Mouse (Mus musculus) lung, postnatal 14 days (tissue): Measurements from ENCODE around the gene Rnd2.
"Not testable (repeated sequence)": the region's sequence is repeated elsewhere in the genome, so short reads cannot be mapped to it uniquely, and the experiment has no call there.

Experiments used
- DNase-seq: peaks from one replicate; pipeline ENCODE4 v3.0.0; 2021

Gene Rnd2

DNA sequence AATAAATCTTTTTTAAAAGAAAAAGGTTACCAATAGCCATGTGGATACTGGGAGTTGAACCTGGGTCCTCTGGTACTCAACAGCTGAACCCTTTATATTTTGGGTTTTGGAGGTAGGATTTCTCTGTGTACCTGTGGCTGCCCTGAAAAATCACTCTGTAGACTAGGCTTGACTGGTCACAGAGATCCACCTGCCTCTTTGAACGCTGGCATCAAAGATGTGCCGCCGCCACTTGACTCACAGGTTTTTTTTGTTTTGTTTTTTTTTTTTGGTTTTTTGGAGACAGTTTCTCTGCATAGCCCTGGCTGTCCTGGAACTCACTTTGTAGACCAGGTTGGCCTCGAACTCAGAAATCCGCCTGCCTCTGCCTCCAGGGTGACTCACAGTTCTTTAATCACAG, 17.0 kb upstream of the Rnd2 start:
- no peak for DNase-seq

GRCm38 (mm10) chr11:101448274-101448746, 16.5 kb upstream of the Rnd2 start, which contains the start of gene Ifi35:
Gene Ifi35 (plus strand): TSS chr11:101448407.
- peak; percentile 84 for DNase-seq

DNA sequence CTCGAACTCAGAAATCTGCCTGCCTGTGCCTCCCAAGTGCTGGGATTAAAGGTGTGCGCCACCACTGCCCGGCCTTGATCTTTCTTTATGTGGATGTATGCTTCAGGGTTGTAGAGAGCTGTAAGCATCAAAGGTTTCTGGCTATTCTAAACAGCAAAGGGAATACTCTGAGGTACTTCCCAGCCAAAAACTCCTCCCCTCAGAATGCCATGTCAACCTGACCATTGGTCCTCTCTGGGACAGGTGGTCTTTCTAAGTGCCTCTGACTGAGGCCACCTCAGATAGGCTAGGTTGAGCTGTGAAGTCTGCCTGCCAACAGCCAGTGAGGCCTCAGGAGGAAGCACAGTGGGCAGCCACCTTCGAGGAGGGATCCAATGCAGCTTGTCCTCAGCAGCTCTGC, 15.9 kb upstream of the Rnd2 start:
- DNase-seq = no peak

DNA sequence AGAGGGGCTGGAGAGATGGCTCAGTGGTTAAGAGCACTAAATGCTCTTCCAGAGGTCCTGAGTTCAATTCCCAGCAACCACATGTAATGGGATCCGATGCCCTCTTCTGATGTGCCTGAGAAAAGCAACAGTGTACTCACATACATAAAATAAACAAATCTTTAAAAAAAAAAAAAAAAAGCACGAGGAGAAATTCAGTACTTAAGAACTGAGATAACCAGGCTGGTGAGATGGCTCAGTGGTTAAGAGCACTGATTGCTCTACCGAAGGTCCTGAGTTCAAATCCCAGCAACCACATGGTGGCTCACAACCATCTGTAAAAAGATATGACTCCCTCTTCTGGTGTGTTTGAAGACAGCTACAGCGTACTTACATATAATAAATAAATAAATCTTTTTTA, 15.2 kb upstream of the Rnd2 start:
- DNase-seq = not testable (repeated sequence)

GRCm38 (mm10) chr11:101450394-101450793, 14.4 kb upstream of the Rnd2 start:
- DNase-seq = no peak

DNA sequence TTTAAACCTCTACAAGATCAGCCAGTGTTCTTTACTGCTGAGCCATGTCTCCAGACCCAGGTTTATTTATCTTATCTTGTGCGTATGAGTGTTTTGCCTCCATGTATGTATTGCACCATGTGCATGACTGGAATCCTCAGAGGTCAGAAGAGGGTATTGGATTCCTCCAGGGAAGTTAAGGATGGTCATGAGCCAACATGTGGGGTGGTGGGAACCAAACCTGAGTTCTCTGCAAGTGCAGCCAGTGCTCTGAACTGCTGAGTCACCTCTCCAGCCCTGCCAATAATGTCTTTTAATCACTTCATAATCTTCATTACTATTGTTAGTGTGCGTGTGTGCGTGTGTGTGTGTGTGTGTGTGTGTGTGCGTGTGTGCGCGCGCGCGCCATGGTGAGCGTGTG, 13.3 kb upstream of the Rnd2 start:
- DNase-seq = no peak

- DNase-seq = no peak
These were observed 12.6 kb upstream of the Rnd2 start for GRCm38 (mm10) chr11:101452093-101452774.

- no peak for DNase-seq
These were observed 10.1 kb upstream of the Rnd2 start for GRCm38 (mm10) chr11:101454702-101455101.

DNA sequence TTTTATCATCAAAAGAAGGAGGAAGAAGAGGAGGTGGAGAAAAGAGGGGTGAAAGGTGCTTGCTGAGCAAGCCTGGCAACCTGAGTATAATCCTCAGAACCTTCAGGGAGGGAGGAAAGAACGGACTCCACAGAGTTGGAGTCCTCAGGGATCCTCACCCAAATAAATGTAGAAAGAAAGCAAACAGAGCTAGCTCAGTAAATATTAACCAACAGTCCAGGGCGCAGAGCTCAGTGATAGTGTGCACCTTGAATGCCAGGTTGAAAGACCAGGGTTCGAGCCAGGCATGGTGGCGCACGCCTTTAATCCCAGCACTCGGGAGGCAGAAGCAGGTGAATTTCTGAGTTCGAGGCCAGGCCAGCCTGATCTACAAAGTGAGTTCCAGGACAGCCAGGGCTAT, 9.2 kb upstream of the Rnd2 start:
- DNase-seq = no peak

DNA sequence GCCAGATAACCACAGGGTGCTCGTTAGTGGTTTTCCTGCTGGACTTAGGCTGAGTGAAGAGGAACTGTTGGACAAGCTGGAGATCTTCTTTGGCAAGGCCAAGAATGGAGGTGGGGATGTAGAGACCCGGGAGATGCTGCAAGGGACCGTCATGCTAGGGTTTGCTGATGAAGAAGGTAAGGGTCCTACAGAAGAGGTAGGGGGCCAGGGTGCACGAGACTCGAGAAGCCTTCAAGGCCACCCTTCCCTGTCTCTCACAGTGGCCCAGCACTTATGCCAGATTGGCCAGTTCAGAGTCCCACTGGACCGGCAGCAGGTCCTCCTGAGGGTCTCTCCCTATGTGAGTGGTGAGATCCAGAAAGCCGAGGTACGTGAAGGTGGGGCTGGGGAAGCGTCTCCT, 7.2 kb upstream of the Rnd2 start:
- no peak for DNase-seq

- no peak for DNase-seq
These were observed 6.6 kb upstream of the Rnd2 start for GRCm38 (mm10) chr11:101458217-101458616.

GRCm38 (mm10) chr11:101459716-101460115, 5.1 kb upstream of the Rnd2 start:
- no peak for DNase-seq

DNA sequence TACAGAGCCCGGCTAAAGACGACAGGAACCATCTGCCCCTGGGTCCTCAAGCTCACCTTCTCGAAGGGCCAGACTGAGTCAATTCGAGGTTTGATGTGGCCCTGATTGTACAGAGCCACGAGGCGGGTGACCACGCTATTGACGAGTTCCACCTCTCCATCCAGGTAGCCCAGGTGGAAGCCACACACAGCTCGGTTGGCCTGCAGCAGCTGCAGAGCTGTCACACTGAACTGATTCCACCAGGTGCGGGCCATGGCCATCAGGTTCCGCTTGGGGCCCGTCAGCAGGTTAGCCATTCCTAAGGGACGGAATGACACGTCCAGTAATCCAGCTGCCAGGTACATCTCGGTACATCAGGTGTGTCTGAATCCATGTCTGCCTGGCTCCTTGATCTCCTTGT, 4.5 kb upstream of the Rnd2 start:
- DNase-seq = no peak

GRCm38 (mm10) chr11:101462141-101462540, 2.7 kb upstream of the Rnd2 start:
- DNase-seq = no peak

DNA sequence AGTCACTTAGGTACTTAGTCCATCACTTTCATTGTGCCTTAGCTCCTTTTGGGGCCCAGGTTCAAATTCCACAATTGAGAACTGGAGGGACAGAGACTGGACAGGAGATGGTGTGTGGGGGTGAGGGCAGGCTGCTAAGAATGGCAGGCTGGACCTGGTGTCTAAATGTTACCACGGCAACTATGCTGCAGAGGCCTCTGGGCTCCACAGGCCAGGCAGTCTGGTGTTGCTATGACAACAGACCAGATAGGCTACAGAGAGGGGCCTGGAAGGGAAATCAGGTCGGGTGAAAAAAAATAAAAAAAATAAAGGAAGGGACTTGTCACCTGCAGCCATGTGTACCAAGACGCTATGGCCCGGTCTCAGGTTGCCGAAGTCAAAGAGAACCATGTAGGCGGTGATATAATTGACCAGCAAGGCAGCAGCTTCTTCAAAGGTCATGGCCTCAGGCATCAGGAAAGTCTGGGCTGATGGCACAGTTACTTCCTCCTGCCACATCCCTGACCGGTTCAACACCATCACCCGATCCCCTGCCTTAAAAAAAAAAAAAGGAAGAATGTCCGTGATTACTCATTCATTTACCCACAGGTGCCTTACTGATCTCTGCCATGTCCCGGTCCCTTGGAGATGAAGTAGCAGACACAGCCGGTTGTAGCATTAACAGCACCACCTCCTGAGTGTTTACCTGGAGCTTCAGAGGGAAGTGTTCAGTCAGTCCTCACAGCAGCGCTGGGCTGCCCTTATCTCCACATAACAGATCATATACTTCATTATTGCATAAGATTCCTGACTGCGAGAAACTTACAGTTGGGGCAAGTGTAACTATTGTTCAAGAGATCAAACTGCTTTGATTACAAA, 2.0 kb upstream of the Rnd2 start:
- DNase-seq = no peak

DNA sequence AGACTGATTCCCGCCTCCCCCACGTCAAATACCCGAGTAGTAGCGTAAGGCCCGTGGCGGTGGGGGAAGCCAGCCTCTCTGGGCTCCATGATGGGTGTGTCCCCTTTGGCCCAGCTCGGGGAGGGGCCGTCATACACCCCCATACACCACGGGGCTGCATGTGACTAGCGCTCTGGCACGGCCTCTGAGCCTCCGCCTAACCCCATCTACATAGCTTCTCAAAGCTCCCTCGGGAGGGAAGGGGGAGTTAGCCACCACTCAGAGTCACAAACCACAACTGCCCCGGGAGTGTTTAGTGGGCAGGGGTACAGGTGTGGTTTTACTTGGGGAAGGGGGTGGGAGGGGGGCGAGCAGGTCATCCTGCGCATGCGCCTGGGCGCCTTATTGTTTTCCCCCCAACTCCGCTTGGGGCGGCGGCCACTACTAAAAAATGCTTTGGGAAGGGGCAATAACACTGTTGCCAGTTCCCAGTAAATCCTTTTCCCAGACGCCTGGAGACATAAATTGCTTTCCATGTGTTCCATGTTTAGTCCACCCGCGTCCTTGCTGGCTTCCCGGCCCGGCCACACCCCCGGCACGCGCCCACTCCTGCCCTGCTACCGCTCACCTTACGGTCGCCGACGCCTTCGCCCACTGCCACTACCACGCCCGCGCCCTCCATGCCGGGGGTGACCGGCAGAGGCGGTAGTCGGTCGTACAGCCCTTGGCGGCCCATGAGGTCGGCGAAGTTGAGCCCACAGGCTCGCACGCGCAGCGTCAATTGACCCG, 486 bp downstream of the Rnd2 start:
- DNase-seq = peak; percentile 74

DNA sequence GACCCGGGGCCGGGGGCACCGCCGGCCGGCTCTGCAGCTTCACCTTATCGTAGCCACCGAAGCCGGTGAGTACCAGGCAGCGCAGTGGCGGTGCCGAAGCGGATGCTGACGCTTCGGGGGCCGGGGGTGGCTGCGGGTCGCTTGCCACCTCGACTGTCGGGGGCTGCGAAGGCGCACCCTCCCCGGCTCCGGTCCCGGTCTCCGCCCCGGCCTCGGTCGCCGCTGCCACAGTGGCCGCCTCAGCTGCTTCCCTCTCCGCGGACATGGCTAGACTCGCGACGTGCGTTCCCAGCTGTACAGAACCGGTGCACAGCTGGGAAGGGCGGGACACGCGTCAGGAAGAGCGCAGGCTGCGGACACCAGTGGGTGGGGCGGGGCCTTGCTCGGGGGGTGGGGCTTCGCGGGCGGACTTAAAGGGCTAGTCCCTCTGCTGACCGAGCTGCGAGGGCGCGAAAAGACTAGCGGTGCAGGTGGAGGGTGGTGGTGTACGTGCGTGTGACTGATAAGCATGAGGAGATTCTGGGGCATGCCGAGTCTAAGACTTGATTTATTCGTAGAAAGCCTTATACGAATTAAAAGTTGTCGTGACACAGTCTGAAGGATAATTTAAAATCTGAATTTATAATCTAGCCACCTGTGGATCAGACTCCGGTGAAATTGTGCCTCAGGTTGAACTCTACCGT, 1.2 kb downstream of the Rnd2 start, which contains the start of gene Vat1:
TSS of gene Vat1 (minus strand) at position 362 of the 683 bp plus-strand sequence.
- DNase-seq = peak; percentile 75

GRCm38 (mm10) chr11:101466552-101466950, 1.8 kb downstream of the Rnd2 start:
- DNase-seq = not testable (repeated sequence)

GRCm38 (mm10) chr11:101467477-101468262, 2.9 kb downstream of the Rnd2 start:
- peak; percentile 70 for DNase-seq

DNA sequence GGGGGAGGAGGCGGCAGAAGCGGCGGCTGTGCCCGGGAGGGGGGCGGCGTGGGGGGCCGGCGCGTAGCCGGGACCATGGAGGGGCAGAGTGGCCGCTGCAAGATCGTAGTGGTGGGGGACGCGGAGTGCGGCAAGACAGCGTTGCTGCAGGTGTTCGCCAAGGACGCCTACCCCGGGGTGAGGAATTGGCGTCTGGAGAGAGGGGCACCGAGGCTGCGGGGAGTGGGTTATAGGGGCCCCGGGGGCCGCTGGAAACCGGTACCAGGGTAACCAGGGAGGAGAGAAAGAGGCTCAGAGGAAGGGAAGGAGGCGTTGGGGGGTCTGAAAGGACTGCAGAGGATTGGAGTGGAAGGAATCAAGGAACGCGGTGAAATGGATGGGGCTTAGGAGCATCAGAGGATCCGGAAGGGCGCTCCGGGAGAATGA, 3.5 kb downstream of the Rnd2 start:
- no peak for DNase-seq

GRCm38 (mm10) chr11:101468731-101469130, 3.9 kb downstream of the Rnd2 start:
- no peak for DNase-seq

DNA sequence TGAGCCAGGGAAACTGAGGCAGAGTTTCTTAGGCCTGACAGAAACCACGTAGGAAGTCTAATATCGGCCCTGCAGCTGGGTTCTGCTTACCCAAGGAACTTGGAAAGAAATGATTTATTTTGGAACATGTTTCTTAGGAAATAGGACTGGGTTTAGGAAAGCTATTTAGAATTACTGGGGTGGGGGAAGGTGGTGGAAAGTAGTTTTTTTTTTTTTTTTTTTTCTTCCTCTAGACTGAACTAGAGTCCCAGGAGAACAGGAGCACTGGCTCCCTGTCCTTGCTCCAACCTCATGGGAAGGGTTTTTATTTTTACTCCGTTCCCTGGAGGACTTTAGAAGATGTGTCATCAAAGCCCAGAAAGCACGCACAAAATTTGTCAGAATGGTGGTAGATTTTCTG, 4.4 kb downstream of the Rnd2 start:
- no peak for DNase-seq
